Mouse (Mus musculus) kidney, adult 2 months (tissue): Measurements from ENCODE around the gene Rmnd1. TPM values are rescaled to one million over a fixed set of nuclear protein-coding genes. Genes with fewer than 3 reads are reported as not detected.

Source experiments
- DNase-seq: peaks from one replicate; pipeline ENCODE4 v3.0.0; 2021
- H3K27ac ChIP-seq: fragments of 200-500 bp; 2 replicates; pipeline ENCODE4 v1.5.1; 2012; ENCODE audit warnings: low read depth, low read length, control low read depth, inconsistent platforms; ENCODE audit not compliant: insufficient read depth
- H3K27me3 ChIP-seq: fragments of 200-500 bp; replicated peaks from 2 replicates; pipeline ENCODE4 v1.6.1; 2012; ENCODE audit warnings: mild to moderate bottlenecking, moderate library complexity, low read length, inconsistent platforms; ENCODE audit not compliant: control insufficient read depth, insufficient read depth
- H3K36me3 ChIP-seq: fragments of 200-500 bp; 2 replicates; pipeline ENCODE4 v1.6.1; 2012; ENCODE audit warnings: mild to moderate bottlenecking, moderate library complexity, low read length, inconsistent platforms; ENCODE audit not compliant: control insufficient read depth, insufficient read depth
- H3K4me1 ChIP-seq: fragments of 200-500 bp; 2 replicates; pipeline ENCODE4 v1.6.1; 2011; ENCODE audit warnings: low read length; ENCODE audit not compliant: control insufficient read depth, insufficient read depth
- H3K4me3 ChIP-seq: fragments of 200-500 bp; 2 replicates; pipeline ENCODE4 v1.5.1; 2011; ENCODE audit warnings: mild to moderate bottlenecking, low read depth, low read length, control low read depth; ENCODE audit not compliant: insufficient read depth
- CTCF ChIP-seq: fragments of 200-500 bp; conservative IDR thresholded peaks from 2 replicates; pipeline ENCODE4 v1.5.1; 2011; ENCODE audit warnings: low read depth, mild to moderate bottlenecking, control low read depth, low read length, moderate library complexity, mixed read lengths; ENCODE audit not compliant: insufficient read depth, insufficient read length
- POLR2A ChIP-seq: fragments of 200-500 bp; IDR thresholded peaks from one replicate; pipeline ENCODE4 v1.6.1; 2011; ENCODE audit warnings: low read depth, low read length, control low read depth
- WGBS: fragments of 180-500 bp; shearing (Covaris S2); methylation state at CpG from one replicate; pipeline ENCODE4 v1.1.7; 2018; 5-methylcytosine and 5-hydroxymethylcytosine counted together
- polyA plus RNA-seq: library from polyadenylated mRNA; depleted of rRNA; stranded (reverse); fragments of >200 nt; gene quantifications from 2 replicates; pipeline ENCODE4 v1.2.3, GENCODE M21; 2012

Gene Rmnd1
- polyA plus RNA-seq, 1 experiment = 72.2 TPM

GRCm38 (mm10) chr10:4430399-4430798, 1.8 kb downstream of the Rmnd1 start:
- Histone ChIP-seq H3K36me3 (no peaks in the 10 kb centered on the region), H3K27ac (peak overlapping the region; percentile 33; the same call in 1 of the 2 replicates), H3K4me1 (peaks cover 7% of the 10 kb centered on the region), H3K27me3 (no peaks in the 10 kb centered on the region), H3K4me3 (no peak overlapping the region)
- WGBS = 72% methylated on average over 8 of the region's 8 CpGs
- TF ChIP-seq CTCF = no peak
- TF ChIP-seq POLR2A = no peak
- DNase-seq = peak; percentile 21

- Histone ChIP-seq H3K36me3 (peaks cover 2% of the 10 kb centered on the region; the same call in 1 of the 2 replicates), H3K4me1 (peaks cover 4% of the 10 kb centered on the region), H3K4me3 (no peak overlapping the region), H3K27ac (no peak overlapping the region), H3K27me3 (no peaks in the 10 kb centered on the region)
- no peak for DNase-seq
- peak; percentile 33; the same call in 1 of the 2 replicates for TF ChIP-seq CTCF
- TF ChIP-seq POLR2A = no peak
- 58% methylated on average over 8 of the region's 8 CpGs for WGBS
Measured at GRCm38 (mm10) chr10:4425245-4425644, 6.9 kb downstream of the Rmnd1 start.

GRCm38 (mm10) chr10:4407191-4407590, 25.0 kb downstream of the Rmnd1 start:
- Histone ChIP-seq H3K27me3 (no peaks in the 10 kb centered on the region), H3K4me1 (no peaks in the 10 kb centered on the region), H3K4me3 (no peak overlapping the region), H3K36me3 (peaks cover 2% of the 10 kb centered on the region), H3K27ac (no peak overlapping the region)
- TF ChIP-seq POLR2A = no peak
- no peak for TF ChIP-seq CTCF
- DNase-seq = no peak
- 80% methylated on average over 1 of the region's 1 CpGs for WGBS

- no peak overlapping the region for H3K27ac ChIP-seq
- no peaks in the 10 kb centered on the region for H3K27me3 ChIP-seq
- no peak for DNase-seq
- H3K36me3 ChIP-seq = no peaks in the 10 kb centered on the region; the same call in none of the 2 replicates
- 78% methylated on average over 5 of the region's 5 CpGs for WGBS
- H3K4me3 ChIP-seq = no peak overlapping the region
- TF ChIP-seq CTCF (no peak), POLR2A (no peak)
- H3K4me1 ChIP-seq = no peaks in the 10 kb centered on the region
Measured at GRCm38 (mm10) chr10:4405511-4405910, 26.7 kb downstream of the Rmnd1 start.

GRCm38 (mm10) chr10:4404895-4405491, 27.2 kb downstream of the Rmnd1 start:
- H3K27me3 ChIP-seq = no peaks in the 10 kb centered on the region
- no peak overlapping the region for H3K27ac ChIP-seq
- TF ChIP-seq CTCF (peak; percentile 56), POLR2A (no peak)
- peak; percentile 71 for DNase-seq
- H3K4me3 ChIP-seq = no peak overlapping the region
- no peaks in the 10 kb centered on the region for H3K4me1 ChIP-seq
- WGBS = 53% methylated on average over 5 of the region's 5 CpGs
- H3K36me3 ChIP-seq = no peaks in the 10 kb centered on the region; the same call in none of the 2 replicates

- Histone ChIP-seq H3K4me1 (no peaks in the 10 kb centered on the region; the same call in 1 of the 2 replicates), H3K27me3 (no peaks in the 10 kb centered on the region), H3K4me3 (no peak overlapping the region), H3K27ac (no peak overlapping the region), H3K36me3 (no peaks in the 10 kb centered on the region; the same call in 1 of the 2 replicates)
- 85% methylated on average over 5 of the region's 5 CpGs for WGBS
- DNase-seq = no peak
- TF ChIP-seq CTCF = no peak
- TF ChIP-seq POLR2A = no peak
Measured at GRCm38 (mm10) chr10:4398058-4398457, 34.1 kb downstream of the Rmnd1 start.

GRCm38 (mm10) chr10:4395321-4395720, 36.9 kb downstream of the Rmnd1 start:
- no peak overlapping the region for H3K27ac ChIP-seq
- no peaks in the 10 kb centered on the region for H3K27me3 ChIP-seq
- TF ChIP-seq CTCF (no peak), POLR2A (no peak)
- DNase-seq = no peak
- 64% methylated on average over 3 of the region's 3 CpGs for WGBS
- H3K4me3 ChIP-seq = no peak overlapping the region
- no peaks in the 10 kb centered on the region; the same call in 1 of the 2 replicates for H3K36me3 ChIP-seq
- H3K4me1 ChIP-seq = peaks cover 15% of the 10 kb centered on the region
